Mouse (Mus musculus) midbrain, postnatal 0 days (tissue): Measurements from ENCODE around the gene Gstp3. TPM values are rescaled to one million over a fixed set of nuclear protein-coding genes. Genes with fewer than 3 reads are reported as not detected.

Source experiments
- ATAC-seq: fragments of 200-750 bp; cut with Nextera tagmentation; 2 replicates; pipeline ENCODE4 v1.8.0; 2017; ENCODE audit warnings: moderate number of reproducible peaks, mild to moderate bottlenecking, moderate TSS enrichment, moderate library complexity; ENCODE audit not compliant: low FRiP score
- DNase-seq: peaks from one replicate; pipeline ENCODE4 v3.0.0-alpha.2; 2015; ENCODE audit warnings: low spot score
- H3K27ac ChIP-seq: fragments of 300-500 bp; sonication (generic); 2 replicates; pipeline ENCODE4 v1.5.1; 2014; ENCODE audit warnings: low read depth, mild to moderate bottlenecking, low read length, mixed read lengths
- H3K27me3 ChIP-seq: fragments of 300-500 bp; sonication (generic); 2 replicates; pipeline ENCODE4 v1.6.1; 2014; ENCODE audit warnings: low read length, control low read depth, mixed read lengths; ENCODE audit not compliant: insufficient read depth
- H3K36me3 ChIP-seq: fragments of 300-500 bp; sonication (generic); 2 replicates; pipeline ENCODE4 v1.6.1; 2014; ENCODE audit warnings: low read length, control low read depth, mixed read lengths; ENCODE audit not compliant: insufficient read depth
- H3K4me1 ChIP-seq: fragments of 300-500 bp; sonication (generic); 2 replicates; pipeline ENCODE4 v1.6.1; 2014; ENCODE audit warnings: mild to moderate bottlenecking, control low read depth, antibody characterized with exemption, low read length, mixed read lengths; ENCODE audit not compliant: insufficient read depth
- H3K4me2 ChIP-seq: fragments of 300-500 bp; sonication (generic); 2 replicates; pipeline ENCODE4 v1.6.1; 2014; ENCODE audit warnings: low read depth, mild to moderate bottlenecking, low read length, mixed read lengths; ENCODE audit not compliant: poor library complexity, severe bottlenecking
- H3K4me3 ChIP-seq: fragments of 300-500 bp; sonication (generic); 2 replicates; pipeline ENCODE4 v1.5.1; 2014; ENCODE audit warnings: low read depth, mild to moderate bottlenecking, low read length, moderate library complexity
- H3K9ac ChIP-seq: fragments of 300-500 bp; sonication (generic); replicated peaks from 2 replicates; pipeline ENCODE4 v1.6.1; 2014; ENCODE audit warnings: mild to moderate bottlenecking, low read length, moderate library complexity, mixed read lengths; ENCODE audit not compliant: poor library complexity, severe bottlenecking
- H3K9me3 ChIP-seq: fragments of 300-500 bp; sonication (generic); 2 replicates; pipeline ENCODE4 v1.6.1; 2016; ENCODE audit warnings: low read length, control low read depth
- CTCF ChIP-seq: IDR thresholded peaks from 2 replicates; pipeline ENCODE4 v1.5.1; 2016; ENCODE audit warnings: antibody characterized with exemption, mild to moderate bottlenecking
- WGBS: fragments of 180-500 bp; shearing (Covaris S2); extraction: QIAGEN DNeasy Blood & Tissue Kit; methylation state at CpG from one replicate; pipeline ENCODE4 v1.1.7; 2014; 5-methylcytosine and 5-hydroxymethylcytosine counted together
- polyA plus RNA-seq: library from polyadenylated mRNA; unstranded; fragments of >200 nt; fragmentation: Nextera tagmentation; extraction: Ambion mirVana; gene quantifications from 2 replicates; pipeline ENCODE4 v1.2.1, GENCODE M21; 2015
- total RNA-seq: library from RNA; depleted of rRNA; stranded (reverse); fragments of >200 nt; gene quantifications from 2 replicates; pipeline ENCODE4 v1.2.3, GENCODE M21; 2014

The Gstp3 gene
- total and polyA plus RNA-seq, 2 experiments from 2014 or later, result not detected

DNA sequence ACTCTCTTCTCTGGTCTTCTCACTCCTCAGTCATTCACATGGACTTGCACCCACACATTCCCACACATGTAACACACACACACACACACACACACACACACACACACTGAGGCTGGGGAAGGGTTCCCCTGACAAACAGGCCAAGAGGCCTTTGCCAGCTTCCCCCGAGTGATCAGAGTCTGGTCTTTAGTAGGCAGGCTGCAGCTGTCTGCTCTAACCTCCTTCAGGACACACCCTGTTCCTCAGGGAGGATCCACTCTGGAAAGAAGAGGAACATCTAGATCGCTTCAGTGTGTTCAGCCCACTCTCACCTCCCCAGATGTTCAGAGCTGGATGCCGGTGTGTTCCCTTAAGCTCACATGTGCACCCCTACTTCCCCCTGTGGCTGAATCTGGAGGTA lies 35.0 kb upstream of the Gstp3 start:
- H3K9ac ChIP-seq, result no peak overlapping the region
- ATAC-seq (no peak), DNase-seq (no peak)
- no peaks in the 10 kb centered on the region for H3K9me3 ChIP-seq
- no peak overlapping the region for H3K4me2 ChIP-seq
- WGBS, result 82% methylated on average over 3 of the region's 3 CpGs
- TF ChIP-seq CTCF, result no peak
- H3K36me3 ChIP-seq, result no peaks in the 10 kb centered on the region
- H3K27me3 ChIP-seq, result no peaks in the 10 kb centered on the region
- H3K4me1 ChIP-seq, result 0 out of 2 replicates have a peak, but pooled peaks cover 11% of the 10 kb centered on the region
- no peak overlapping the region for H3K27ac ChIP-seq
- no peak overlapping the region for H3K4me3 ChIP-seq

DNA sequence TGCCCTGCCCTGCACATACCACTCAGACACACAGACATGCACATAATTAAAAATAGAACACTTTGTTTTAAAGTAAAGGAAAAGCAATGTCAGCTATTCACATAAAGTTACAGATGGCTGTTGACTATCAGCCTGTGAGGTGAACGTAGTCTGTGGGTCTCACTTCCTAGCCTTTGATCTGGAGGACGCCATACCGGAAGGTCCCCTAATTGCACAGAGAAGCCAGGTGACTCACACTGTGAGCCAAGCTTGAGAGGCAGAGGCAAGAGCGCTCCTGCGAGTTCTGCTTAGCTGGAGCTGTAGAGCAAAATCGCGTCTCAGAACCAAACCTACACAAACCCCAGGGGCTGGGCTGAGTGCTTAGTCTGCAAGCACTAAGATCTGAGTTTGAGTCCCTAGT lies 34.4 kb upstream of the Gstp3 start:
- no peaks in the 10 kb centered on the region for H3K9me3 ChIP-seq
- no peak for TF ChIP-seq CTCF
- no peak for DNase-seq
- H3K4me3 ChIP-seq, result no peak overlapping the region
- no peaks in the 10 kb centered on the region for H3K27me3 ChIP-seq
- H3K9ac ChIP-seq, result no peak overlapping the region
- 81% methylated on average over 7 of the region's 7 CpGs for WGBS
- H3K27ac ChIP-seq, result no peak overlapping the region
- no peak overlapping the region for H3K4me2 ChIP-seq
- 0 out of 2 replicates have a peak, but pooled peaks cover 6% of the 10 kb centered on the region for H3K4me1 ChIP-seq
- H3K36me3 ChIP-seq, result no peaks in the 10 kb centered on the region
- no peak for ATAC-seq

DNA sequence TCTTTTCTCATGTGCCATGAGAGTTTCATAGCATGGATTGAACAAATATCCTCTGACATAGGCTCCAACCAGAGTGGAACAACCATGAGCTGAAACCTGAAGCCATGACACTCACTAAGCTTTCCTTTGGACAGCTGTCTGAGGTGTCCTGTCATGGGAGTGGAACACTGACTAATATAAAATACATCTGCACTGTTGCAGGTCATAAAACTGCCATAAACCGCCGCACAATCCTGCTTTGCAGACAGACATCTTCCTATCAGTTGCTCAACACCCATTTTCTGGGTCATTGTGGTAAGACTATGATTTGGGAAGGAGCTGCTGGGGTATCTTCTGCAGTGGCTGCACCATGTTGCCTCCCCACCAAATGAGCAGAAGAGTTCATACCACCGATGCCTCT lies 33.4 kb upstream of the Gstp3 start:
- DNase-seq (no peak), ATAC-seq (no peak)
- no peaks in the 10 kb centered on the region for H3K27me3 ChIP-seq
- H3K9ac ChIP-seq, result no peak overlapping the region
- TF ChIP-seq CTCF, result no peak
- H3K4me1 ChIP-seq, result 0 out of 2 replicates have a peak, but pooled peaks cover 3% of the 10 kb centered on the region
- no peak overlapping the region for H3K27ac ChIP-seq
- no peak overlapping the region for H3K4me3 ChIP-seq
- no peaks in the 10 kb centered on the region for H3K9me3 ChIP-seq
- H3K4me2 ChIP-seq, result no peak overlapping the region
- no peaks in the 10 kb centered on the region for H3K36me3 ChIP-seq
- WGBS, result 94% methylated on average over 3 of the region's 3 CpGs

DNA sequence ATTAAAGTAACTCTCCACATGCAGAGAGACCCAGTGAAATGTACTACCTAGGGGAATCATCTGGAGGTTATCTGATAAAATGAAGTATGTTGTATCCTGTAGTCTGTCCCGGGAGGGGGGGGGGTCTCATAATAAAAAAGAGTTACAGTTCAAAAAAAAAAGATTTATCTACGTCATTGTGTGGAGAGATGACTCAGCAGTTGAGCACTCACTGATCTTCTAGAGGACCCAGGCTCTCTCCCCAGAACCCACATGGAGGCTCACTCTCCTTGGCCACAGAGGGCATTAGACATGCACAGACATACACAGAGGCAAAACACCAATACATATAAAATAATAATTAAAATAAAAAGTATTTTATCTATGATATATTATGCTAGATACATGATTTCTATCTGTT lies 32.0 kb upstream of the Gstp3 start:
- H3K9ac ChIP-seq, result no peak overlapping the region
- TF ChIP-seq CTCF, result no peak
- ATAC-seq, result no peak
- H3K36me3 ChIP-seq, result no peaks in the 10 kb centered on the region
- H3K27me3 ChIP-seq, result no peaks in the 10 kb centered on the region
- no peak overlapping the region for H3K27ac ChIP-seq
- no peak overlapping the region for H3K4me3 ChIP-seq
- H3K4me2 ChIP-seq, result no peak overlapping the region
- DNase-seq, result no peak
- no peaks in the 10 kb centered on the region for H3K9me3 ChIP-seq
- 70% methylated on average over 2 of the region's 2 CpGs for WGBS
- H3K4me1 ChIP-seq, result no peaks in the 10 kb centered on the region

DNA sequence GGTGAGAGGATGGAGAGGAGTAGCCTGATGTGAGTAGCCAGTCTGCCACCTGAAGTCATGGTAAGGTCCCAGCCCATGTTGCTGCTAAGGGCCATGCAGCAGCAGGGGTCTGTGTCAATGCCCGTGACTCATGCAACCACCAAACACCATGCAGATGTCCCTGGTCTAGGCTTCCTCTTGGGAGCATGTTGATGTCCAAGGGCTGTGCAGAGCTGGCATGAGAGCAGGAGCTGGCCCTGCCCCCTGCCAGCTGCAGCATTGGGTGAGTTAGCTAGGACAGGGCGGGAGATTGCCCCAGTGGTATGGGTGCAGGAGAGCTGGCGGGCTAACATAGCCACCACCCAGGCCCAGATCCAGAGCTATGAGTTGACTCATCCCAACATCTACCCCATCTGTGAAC lies 31.1 kb upstream of the Gstp3 start:
- no peak overlapping the region for H3K27ac ChIP-seq
- H3K4me1 ChIP-seq, result no peaks in the 10 kb centered on the region
- H3K9me3 ChIP-seq, result no peaks in the 10 kb centered on the region
- no peaks in the 10 kb centered on the region for H3K27me3 ChIP-seq
- ATAC-seq, result no peak
- H3K36me3 ChIP-seq, result no peaks in the 10 kb centered on the region
- TF ChIP-seq CTCF, result no peak
- no peak overlapping the region for H3K4me2 ChIP-seq
- no peak overlapping the region for H3K4me3 ChIP-seq
- 93% methylated on average over 3 of the region's 3 CpGs for WGBS
- DNase-seq, result no peak
- no peak overlapping the region for H3K9ac ChIP-seq

DNA sequence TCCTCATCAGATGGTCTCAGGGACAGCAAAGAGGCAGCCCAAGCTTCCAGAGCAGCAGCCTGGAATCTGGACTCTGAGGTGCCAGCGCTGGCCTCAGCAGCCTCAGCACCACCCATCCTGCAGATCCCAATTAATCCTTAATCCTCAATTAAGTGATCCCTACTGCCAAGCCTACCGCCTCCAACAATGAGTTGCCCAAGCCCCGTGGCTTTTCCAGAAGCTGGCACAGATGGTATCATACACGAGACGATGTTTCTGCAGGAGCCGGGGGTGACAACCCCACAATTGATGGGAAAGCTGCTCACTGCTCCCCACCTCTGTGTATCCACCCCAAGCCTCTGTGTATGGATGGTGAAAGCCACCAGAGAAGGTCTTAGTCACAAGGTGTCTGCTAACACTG lies 29.8 kb upstream of the Gstp3 start:
- H3K9me3 ChIP-seq, result no peaks in the 10 kb centered on the region
- H3K27ac ChIP-seq, result no peak overlapping the region
- H3K36me3 ChIP-seq, result no peaks in the 10 kb centered on the region
- no peak overlapping the region for H3K9ac ChIP-seq
- H3K4me1 ChIP-seq, result no peaks in the 10 kb centered on the region
- no peak for TF ChIP-seq CTCF
- no peak for DNase-seq
- 48% methylated on average over 6 of the region's 6 CpGs for WGBS
- no peak overlapping the region for H3K4me2 ChIP-seq
- no peak for ATAC-seq
- no peaks in the 10 kb centered on the region for H3K27me3 ChIP-seq
- no peak overlapping the region for H3K4me3 ChIP-seq
